Mouse (Mus musculus): ENCODE data around the gene 4930558C23Rik. TPM values are rescaled to one million over a fixed set of nuclear protein-coding genes. Genes with fewer than 3 reads are reported as not detected.
"Not testable (repeated sequence)": the region's sequence is repeated elsewhere in the genome, so short reads cannot be mapped to it uniquely, and the experiment has no call there.

Gene 4930558C23Rik
- polyA plus RNA-seq, 1 experiment from 2014 or later, result not detected

DNA sequence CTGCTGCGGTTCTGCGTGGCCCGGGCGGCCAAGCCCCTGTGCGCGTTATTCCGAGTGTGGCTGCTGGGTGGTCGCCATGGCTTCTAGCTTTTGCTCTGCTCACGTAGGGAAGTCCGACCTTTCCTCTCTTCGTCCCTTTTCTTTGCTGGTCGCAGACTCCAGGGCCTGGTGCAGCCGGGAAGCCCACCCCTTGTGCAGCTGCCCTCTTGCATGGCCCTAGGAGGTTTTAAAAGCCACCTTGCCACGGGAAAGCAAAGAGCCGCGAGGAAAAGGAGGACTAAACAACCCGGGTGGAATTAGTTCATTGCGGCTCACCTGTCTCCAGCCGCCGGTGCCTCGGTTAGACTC, 25.2 kb upstream of the 4930558C23Rik start:
- not testable (repeated sequence) for H3K27me3 ChIP-seq (replicated peaks; ENCODE audit: low read depth, poor library complexity, severe bottlenecking); H3K4me1 ChIP-seq; H3K9me3 ChIP-seq; H3K36me3 ChIP-seq (replicated peaks)
- DNase-seq (ENCODE audit: low spot score), result peak; percentile 35
- 24% methylated on average over 16 of the region's 21 CpGs for WGBS
- peak overlapping the region; percentile 51 for H3K27ac ChIP-seq (replicated peaks)
- peak overlapping the region; percentile 50 for H3K4me3 ChIP-seq

DNA sequence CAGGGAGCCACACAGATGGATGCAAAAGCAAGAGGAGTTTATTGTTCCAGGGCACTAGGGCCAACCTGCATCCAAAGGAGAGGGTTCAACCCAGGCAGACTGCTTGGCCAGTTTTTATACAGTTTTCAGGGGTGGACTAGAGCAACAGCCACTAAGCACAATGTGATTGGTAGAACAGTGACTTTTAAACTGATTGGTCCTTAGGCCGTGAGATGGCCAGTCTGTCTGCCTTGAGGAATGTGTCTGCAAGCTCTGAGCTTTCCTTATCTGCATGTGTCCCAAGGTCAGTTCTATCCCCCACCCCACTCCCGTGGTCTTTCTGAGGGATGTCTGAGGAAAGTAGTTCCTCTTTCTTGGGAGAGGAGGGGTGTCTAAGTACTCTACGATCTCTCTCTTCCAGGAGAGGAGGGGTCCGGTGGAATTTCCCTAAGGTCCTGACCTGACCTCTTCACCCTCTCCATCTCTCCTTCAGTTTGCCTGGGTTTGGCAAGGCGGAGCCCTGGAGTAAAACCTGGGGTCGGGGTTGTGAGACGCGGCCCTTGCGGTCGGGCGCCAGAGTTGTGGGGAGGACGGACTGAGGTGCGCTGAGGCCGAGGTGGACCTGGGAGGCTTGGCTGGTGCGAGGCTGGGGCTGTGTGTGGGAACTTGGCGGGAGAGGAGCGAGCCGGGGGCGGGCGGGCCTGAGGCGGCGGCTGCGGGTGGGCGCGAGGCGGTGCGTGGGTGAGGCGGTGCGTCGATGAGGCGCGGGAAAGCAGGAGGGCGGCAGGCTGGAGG, 24.7 kb upstream of the 4930558C23Rik start:
- Histone ChIP-seq H3K4me3 (peak overlapping the region; percentile 50), H3K27ac (replicated peaks) (peak overlapping the region; percentile 51; the same call in 1 of the 2 replicates)
- DNase-seq (ENCODE audit: low spot score), result peak; percentile 14
- H3K27me3 ChIP-seq (replicated peaks; ENCODE audit: low read depth, poor library complexity, severe bottlenecking); H3K4me1 ChIP-seq; H3K9me3 ChIP-seq; H3K36me3 ChIP-seq (replicated peaks): not testable (repeated sequence)
- 30% methylated on average over 21 of the region's 33 CpGs for WGBS

DNA sequence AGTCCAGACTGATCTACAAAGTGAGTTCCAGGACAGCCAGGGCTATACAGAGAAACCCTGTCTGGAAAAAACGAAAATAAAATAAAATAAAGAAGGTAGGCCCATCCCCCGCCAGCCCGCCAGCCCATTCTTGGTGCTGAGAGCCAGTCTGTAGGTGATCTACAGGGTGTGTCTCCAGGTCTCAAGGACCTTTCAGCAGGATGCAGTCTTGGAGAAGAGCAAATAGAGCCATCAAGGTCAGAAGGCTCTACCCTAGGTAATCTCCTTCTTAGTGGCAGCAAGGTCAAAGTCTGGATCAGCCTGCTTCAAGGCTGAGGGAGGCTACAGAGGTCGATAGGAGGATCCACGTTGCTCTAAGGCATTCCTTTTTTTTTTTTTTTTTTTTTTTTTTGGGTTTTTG, 23.8 kb upstream of the 4930558C23Rik start:
- not testable (repeated sequence) for H3K36me3 ChIP-seq (replicated peaks); H3K27me3 ChIP-seq (replicated peaks; ENCODE audit: low read depth, poor library complexity, severe bottlenecking); DNase-seq (ENCODE audit: low spot score); H3K27ac ChIP-seq (replicated peaks); H3K4me1 ChIP-seq; H3K4me3 ChIP-seq
- WGBS, result 91% methylated on average over 5 of the region's 5 CpGs
- peaks cover 14% of the 10 kb centered on the region for H3K9me3 ChIP-seq

DNA sequence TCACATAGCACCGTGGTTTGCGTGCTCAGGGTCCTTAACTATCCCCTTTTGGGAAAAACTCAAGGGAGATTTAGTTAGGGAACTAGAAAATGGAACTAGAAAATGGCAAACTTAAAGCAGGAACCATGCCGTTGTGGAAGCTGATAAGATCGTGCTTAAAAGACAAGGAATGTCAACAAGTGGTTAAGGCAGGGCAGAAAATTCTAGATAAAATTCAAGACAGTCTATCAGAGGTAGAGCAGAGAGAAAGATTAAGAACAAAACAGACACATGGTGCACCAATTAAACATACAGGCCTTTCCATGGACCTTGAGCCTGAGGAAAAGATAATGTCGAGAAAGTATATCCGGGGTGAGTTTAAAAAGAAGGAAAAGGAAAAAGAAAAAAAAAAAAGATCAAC, 15.2 kb upstream of the 4930558C23Rik start:
- no peaks in the 10 kb centered on the region for H3K4me1 ChIP-seq
- no peaks in the 10 kb centered on the region for H3K27me3 ChIP-seq (replicated peaks; ENCODE audit: low read depth, poor library complexity, severe bottlenecking)
- 94% methylated on average over 6 of the region's 6 CpGs for WGBS
- no peak overlapping the region for H3K27ac ChIP-seq (replicated peaks)
- peaks cover 33% of the 10 kb centered on the region for H3K9me3 ChIP-seq
- no peak for DNase-seq (ENCODE audit: low spot score)
- H3K4me3 ChIP-seq, result no peak overlapping the region
- no peaks in the 10 kb centered on the region for H3K36me3 ChIP-seq (replicated peaks)

DNA sequence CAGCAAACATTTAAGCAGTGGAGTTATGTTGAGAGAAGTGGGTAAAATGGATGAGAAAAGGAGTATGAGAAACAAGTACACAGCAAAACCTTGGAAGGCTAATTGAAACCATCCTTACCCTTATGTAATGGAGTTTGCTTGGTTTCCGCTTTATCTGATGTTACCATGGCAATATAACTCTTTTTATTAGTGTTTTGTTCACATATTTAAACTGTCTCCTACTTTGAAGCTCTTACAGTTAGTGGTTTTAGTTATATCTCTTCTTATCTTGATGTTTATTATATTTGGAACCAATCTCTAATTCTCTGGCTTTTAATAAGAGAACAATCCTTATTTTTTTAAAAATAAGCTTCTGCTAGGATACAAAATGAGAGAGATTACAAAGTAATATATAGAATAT, 9.6 kb upstream of the 4930558C23Rik start:
- Histone ChIP-seq H3K27ac (replicated peaks) (no peak overlapping the region), H3K36me3 (replicated peaks) (no peaks in the 10 kb centered on the region), H3K4me3 (no peak overlapping the region), H3K9me3 (no peaks in the 10 kb centered on the region; the same call in 1 of the 2 replicates), H3K4me1 (no peaks in the 10 kb centered on the region), H3K27me3 (replicated peaks; ENCODE audit: low read depth, poor library complexity, severe bottlenecking) (no peaks in the 10 kb centered on the region)
- WGBS, result 81% methylated on average over 1 of the region's 1 CpGs
- DNase-seq (ENCODE audit: low spot score), result no peak

DNA sequence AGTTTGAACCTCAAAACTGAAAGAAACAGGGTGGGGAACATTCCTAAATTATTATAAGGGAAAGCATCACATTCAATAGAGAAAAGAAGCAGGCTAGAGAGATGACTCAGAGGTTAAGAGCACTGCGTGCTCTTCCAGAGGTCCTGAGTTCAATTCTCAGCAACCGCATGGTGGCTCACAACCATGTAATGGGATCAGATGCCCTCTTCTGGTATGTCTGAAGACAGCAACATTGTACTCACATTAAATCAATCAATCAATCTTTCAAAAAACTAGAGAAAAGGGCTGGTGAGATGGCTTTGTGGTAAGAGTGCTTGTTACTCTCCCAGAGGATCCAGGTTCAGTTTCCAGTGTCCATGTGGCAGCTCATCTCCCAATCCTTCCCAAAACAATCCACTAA, 6.2 kb upstream of the 4930558C23Rik start:
- Histone ChIP-seq H3K27me3 (replicated peaks; ENCODE audit: low read depth, poor library complexity, severe bottlenecking) (no peaks in the 10 kb centered on the region), H3K27ac (replicated peaks) (no peak overlapping the region), H3K9me3 (no peaks in the 10 kb centered on the region), H3K36me3 (replicated peaks) (no peaks in the 10 kb centered on the region), H3K4me3 (no peak overlapping the region), H3K4me1 (no peaks in the 10 kb centered on the region)
- no peak for DNase-seq (ENCODE audit: low spot score)
- 96% methylated on average over 2 of the region's 2 CpGs for WGBS

DNA sequence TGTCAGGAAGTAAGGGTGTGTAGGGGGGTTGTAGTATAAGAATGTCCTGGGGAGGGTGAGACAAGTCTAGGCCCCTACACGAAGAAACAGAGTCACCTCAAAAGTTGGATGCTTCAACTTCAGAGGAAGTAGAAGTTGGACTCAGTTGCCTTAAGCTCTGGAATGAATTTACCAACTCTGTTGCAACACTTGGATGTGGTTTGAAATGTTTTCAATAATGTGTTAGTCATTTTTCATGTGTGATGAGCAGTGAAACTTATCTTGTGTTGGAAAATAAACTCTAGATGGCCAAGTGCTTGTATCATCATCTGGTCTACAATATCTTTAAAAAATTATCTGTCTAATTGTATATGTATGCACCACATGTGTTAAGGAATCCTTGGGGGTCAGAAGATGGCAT, 5.1 kb upstream of the 4930558C23Rik start:
- Histone ChIP-seq H3K9me3 (no peaks in the 10 kb centered on the region), H3K27ac (replicated peaks) (no peak overlapping the region), H3K27me3 (replicated peaks; ENCODE audit: low read depth, poor library complexity, severe bottlenecking) (no peaks in the 10 kb centered on the region), H3K4me3 (no peak overlapping the region), H3K4me1 (no peaks in the 10 kb centered on the region), H3K36me3 (replicated peaks) (no peaks in the 10 kb centered on the region)
- no peak for DNase-seq (ENCODE audit: low spot score)
- 83% methylated on average over 1 of the region's 1 CpGs for WGBS

DNA sequence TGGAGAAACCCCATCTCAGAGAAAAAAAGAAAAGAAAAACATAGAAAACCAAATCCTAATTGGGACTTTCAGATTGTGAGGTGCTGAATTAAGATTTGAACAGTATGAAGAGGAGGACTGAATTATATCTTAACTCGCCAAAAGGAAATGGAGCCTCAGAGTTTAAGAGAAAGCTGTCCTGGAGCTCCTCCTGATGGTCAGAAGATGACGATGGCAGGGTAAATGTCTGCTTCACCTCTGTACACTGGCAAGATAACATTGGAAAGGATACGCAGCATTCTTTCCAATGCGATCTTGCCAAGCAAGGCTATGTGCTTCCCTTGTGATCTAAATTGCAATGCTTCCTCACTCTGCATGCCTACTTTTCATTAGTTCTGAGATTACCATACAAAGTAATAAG, 8.3 kb downstream of the 4930558C23Rik start:
- peaks cover 8% of the 10 kb centered on the region for H3K9me3 ChIP-seq
- no peaks in the 10 kb centered on the region for H3K36me3 ChIP-seq (replicated peaks)
- H3K27me3 ChIP-seq (replicated peaks; ENCODE audit: low read depth, poor library complexity, severe bottlenecking), result no peaks in the 10 kb centered on the region
- no peak overlapping the region for H3K4me3 ChIP-seq
- no peak overlapping the region for H3K27ac ChIP-seq (replicated peaks)
- no peaks in the 10 kb centered on the region for H3K4me1 ChIP-seq
- WGBS, result 88% methylated on average over 4 of the region's 4 CpGs
- no peak for DNase-seq (ENCODE audit: low spot score)

DNA sequence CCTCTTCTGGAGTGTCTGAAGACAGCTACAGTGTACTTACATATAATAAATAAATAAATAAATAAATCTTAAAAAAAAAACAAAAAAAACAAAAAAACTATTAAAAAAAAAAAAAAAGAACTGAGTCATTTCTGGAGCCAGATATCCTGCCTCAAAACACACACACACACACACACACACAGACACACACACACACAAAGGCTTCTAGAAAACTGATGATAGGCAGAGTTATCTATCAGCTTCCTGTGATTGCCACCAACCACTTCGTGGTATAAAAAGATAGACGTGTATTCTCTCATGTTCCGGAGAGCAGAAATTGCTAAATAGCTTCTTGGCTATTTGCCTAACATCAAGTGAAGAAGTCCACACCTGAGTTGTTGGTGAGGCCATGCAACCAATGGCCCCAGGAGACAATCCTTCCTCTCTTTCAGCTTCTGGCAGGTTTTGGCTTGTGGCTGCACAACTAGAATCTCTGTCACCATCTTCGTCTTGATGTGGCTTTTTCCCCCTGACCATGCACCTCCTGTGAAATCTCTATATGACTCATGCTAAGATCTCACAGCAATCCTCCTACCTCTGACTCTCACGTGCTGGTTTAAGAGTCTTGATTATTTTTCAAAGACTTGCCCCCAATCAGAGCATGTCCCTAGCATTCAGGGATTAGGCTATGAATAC, 17.1 kb downstream of the 4930558C23Rik start:
- Histone ChIP-seq H3K4me1 (no peaks in the 10 kb centered on the region), H3K27me3 (replicated peaks; ENCODE audit: low read depth, poor library complexity, severe bottlenecking) (no peaks in the 10 kb centered on the region), H3K9me3 (no peaks in the 10 kb centered on the region), H3K27ac (replicated peaks) (no peak overlapping the region), H3K4me3 (no peak overlapping the region), H3K36me3 (replicated peaks) (no peaks in the 10 kb centered on the region)
- no peak for DNase-seq (ENCODE audit: low spot score)
- 89% methylated on average over 5 of the region's 5 CpGs for WGBS

DNA sequence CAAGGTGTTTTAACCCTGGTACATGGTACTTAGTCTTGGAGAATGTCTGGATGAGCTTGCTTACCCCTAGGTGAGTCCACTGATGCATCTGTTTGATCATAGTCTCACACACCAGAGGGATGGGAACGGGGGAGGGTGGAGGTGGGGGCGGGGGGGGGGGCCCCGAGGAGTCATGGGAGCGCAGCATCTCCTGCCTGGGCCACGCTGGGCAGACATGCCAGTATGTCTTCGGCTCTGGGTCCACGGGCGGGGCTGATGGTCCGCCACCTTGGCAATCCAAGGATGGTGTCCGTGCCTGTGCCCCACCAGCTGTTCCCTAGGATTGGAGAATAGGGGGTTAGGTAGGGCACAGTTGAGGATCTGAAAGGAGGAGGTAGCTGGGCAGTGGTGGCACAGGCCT, 29.4 kb downstream of the 4930558C23Rik start:
- no peaks in the 10 kb centered on the region for H3K27me3 ChIP-seq (replicated peaks; ENCODE audit: low read depth, poor library complexity, severe bottlenecking)
- no peak overlapping the region for H3K27ac ChIP-seq (replicated peaks)
- no peaks in the 10 kb centered on the region for H3K4me1 ChIP-seq
- H3K4me3 ChIP-seq, result no peak overlapping the region
- H3K9me3 ChIP-seq, result peaks cover 24% of the 10 kb centered on the region
- H3K36me3 ChIP-seq (replicated peaks), result no peaks in the 10 kb centered on the region
- no peak for DNase-seq (ENCODE audit: low spot score)
- 92% methylated on average over 10 of the region's 10 CpGs for WGBS

DNA sequence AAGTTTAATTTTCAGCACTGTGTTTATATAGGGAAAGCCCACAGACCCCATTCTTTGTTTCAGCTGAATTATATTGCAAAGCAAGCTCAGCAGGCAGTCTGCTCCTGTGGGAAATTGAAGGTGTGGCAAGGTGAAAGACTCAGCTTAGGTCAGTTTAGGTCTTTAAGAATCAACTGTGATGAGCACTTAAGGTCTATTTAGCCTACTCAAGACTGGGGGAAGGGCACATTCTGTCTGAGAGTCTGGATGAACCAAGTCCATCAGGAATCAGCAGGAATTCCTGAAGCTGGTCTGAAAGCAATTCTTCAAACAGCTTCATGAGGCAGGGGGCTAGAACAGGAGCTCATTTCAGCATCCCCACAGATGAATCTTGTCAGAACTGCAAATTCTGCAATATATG, 32.5 kb downstream of the 4930558C23Rik start:
- Histone ChIP-seq H3K9me3 (peaks cover 4% of the 10 kb centered on the region; the same call in 1 of the 2 replicates), H3K36me3 (replicated peaks) (no peaks in the 10 kb centered on the region), H3K4me1 (no peaks in the 10 kb centered on the region), H3K27ac (replicated peaks) (no peak overlapping the region), H3K4me3 (no peak overlapping the region), H3K27me3 (replicated peaks; ENCODE audit: low read depth, poor library complexity, severe bottlenecking) (no peaks in the 10 kb centered on the region)
- no peak for DNase-seq (ENCODE audit: low spot score)

DNA sequence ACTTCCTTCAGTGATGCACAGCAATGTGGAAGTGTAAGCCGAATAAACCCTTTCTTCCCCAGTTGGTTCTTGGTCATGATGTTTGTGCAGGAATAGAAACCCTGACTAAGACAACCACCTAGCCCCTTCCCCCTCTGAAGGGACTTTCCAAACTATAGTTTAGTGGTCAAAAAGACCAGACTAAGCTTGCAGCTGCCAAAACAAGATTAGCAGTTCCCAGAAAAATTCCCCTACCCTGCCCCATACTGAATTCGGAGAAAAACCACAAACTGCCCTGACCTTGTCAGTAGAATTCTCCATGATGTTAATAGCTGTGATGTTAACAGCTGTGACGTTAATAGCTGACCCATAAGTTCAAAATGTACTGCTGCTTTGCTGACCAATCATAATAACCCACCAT, 42.4 kb downstream of the 4930558C23Rik start:
- H3K27me3 ChIP-seq (replicated peaks; ENCODE audit: low read depth, poor library complexity, severe bottlenecking); H3K9me3 ChIP-seq; H3K4me1 ChIP-seq; H3K27ac ChIP-seq (replicated peaks); DNase-seq (ENCODE audit: low spot score); H3K4me3 ChIP-seq; H3K36me3 ChIP-seq (replicated peaks): not testable (repeated sequence)
- 79% methylated on average over 3 of the region's 3 CpGs for WGBS

DNA sequence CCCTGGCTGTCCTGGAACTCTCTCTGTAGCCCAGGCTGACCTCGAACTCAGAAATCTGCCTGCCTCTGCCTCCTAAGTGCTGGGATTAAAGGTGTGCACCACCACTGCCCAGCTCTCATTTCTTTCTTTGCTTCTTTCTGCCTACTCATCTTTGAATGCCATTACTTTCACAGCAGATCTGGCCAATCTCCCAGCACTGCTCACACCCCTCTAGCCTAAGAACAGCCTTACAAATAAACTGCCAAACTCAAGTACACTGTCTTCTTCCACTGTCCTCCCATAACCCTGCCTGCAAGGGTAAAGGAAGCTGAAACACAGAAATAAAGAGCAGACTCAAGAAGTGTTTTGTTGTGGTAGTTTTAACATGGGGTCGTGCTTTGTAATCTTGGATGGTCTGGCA, 44.9 kb downstream of the 4930558C23Rik start:
- WGBS, result 92% methylated on average over 2 of the region's 2 CpGs
- H3K27me3 ChIP-seq (replicated peaks; ENCODE audit: low read depth, poor library complexity, severe bottlenecking), result no peaks in the 10 kb centered on the region
- no peaks in the 10 kb centered on the region for H3K9me3 ChIP-seq
- 0 out of 2 replicates have a peak, but pooled peaks cover 4% of the 10 kb centered on the region for H3K4me1 ChIP-seq
- DNase-seq (ENCODE audit: low spot score), result no peak
- no peak overlapping the region for H3K27ac ChIP-seq (replicated peaks)
- no peak overlapping the region for H3K4me3 ChIP-seq
- peaks cover 20% of the 10 kb centered on the region for H3K36me3 ChIP-seq (replicated peaks)
